Mouse (Mus musculus): ENCODE measurements around the gene Tmem106c.

The Tmem106c gene

DNA sequence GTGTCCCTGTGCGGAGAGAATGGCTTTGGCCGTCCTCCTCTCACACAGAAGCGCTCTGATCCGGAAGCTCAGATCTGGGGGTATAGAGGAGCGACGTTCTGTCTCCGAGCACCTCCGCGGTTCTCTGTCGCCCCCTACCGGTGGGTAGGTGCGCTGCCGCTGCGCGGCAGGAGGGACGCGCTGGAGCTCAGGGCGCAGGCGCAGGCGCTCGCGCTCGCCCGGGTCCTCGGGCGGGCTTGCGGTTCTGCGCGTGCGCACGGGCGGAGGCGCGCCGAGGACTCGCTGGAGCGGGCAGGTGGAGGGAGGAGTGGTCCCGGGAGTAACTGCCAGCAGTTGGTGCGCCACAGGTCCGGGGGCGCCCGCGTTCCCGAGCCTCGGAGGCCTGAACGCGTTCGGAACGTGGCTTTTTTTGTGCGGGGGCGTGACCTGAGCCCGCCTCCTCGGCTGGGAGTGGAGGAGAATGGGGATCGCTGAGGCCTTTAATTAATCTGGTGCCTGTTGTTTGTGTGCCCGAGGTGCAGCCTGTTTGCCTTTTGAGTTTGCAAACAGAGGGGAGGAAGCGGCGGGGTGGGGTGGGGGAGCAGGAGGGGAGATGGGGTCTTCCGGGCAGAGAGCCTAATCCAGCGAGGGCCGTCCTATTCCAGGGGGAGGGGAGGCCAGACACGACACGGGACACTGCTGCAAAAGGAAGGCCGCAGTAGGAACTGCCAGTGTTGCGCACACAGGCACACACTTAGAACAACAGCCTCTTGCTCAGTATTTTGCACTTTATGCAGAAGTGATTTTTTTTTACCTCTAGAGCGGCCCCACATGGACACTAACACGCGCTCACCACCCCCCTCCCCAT lies at the start of gene Tmem106c:
TSS of gene Tmem106c (plus strand) at position 212 of the 847 bp plus-strand sequence.
- peak; percentile 93 for DNase-seq (ENCODE audit: low spot score)

DNA sequence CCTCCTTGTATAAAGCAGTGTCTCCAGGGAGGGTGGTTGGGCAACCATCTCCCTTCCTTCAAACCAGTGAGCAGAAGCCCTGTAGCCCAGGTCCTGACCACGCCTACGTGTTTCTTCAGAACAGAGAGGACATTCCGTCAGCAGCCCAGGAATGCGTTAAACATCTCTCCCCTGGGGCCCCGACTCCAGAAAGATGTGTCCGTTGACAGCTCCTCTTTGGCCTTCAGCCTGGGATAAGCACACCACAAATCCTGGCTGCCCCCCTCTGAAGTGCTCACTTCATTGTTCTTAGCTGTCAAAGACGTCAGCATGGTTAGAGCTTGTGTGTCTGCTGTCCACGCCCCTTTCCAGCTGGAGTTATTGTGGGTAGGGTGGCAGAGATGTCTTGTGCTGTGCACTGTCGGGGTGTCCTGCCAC lies 49.7 kb upstream of the Tmem106c start:
- DNase-seq (ENCODE audit: low spot score) = peak; percentile 25

DNA sequence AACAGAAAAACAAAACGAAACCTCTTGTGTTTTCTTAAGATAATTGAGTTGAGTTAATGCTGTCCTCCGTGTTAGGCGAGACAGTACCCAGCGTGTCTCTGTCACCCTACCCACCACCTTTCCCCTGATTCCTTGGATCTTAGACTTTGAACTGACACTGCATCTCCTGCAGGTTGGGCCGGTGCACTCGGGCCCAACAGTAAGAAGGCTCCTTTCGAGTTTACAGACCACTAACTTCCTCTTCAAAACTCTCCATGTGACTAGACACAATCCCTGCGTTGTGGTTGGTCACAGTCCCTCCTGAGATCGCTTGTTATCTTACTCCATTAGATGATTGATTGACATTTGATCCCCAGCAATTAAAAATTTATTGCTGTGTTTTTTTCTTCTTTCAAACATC lies 46.0 kb upstream of the Tmem106c start:
- DNase-seq (ENCODE audit: low spot score) = no peak

DNA sequence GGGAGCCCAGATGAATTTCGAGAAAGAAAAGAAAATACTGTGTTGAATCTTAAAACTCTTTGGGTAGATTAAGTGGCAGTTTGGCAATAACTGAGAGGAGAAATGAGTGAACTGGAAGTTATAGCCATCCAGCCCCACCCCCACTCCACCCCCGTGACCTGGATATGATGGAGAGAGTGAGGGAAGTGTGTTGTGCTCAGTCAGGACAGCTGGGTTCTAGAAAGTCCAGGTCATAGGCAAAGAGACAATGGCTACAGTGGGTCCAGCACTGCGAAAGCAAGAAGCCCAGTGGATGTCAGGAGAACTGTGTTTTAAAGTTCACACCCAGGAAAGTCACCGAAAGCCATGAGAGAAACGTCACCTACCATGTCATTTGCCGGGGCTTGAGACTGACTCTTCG lies 44.8 kb upstream of the Tmem106c start:
- DNase-seq (ENCODE audit: low spot score) = no peak

DNA sequence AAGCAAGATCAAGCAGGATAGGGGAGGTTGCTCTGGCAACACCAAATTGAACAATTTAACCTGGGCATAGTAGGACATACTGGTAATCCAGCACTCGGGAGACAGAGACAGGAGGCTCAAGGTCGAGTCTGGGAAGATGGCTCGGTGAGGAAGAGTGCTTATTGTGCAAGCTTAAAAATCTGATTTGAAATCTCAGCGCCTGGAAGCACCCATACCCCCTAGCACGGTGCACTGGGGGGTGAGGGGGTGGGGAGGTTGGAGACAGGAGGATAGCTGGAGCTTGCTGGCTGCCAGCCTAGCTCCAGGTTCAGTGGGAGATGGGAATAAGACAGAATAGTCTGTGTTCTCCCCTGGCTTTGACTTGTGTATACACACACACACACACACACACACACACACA lies 43.7 kb upstream of the Tmem106c start:
- no peak for DNase-seq (ENCODE audit: low spot score)

DNA sequence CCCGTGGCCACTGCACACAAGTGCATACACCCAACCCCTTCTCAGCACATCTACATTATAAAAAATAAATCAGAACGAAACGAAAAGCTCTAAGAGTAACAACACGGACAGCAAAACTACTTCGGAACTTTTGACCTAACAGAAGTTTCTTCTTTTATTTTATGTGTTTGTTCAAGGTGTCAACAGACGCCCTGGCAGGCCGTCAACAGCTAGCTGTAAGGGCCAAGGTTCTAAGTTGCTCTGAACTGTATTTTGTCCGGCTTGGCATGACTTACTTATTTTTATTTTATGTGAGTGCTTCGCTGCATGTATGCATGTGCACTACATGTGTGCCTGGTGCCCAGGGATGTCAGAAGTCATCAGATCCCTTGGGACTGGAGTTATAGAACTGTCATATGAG lies 42.2 kb upstream of the Tmem106c start:
- no peak for DNase-seq (ENCODE audit: low spot score)

DNA sequence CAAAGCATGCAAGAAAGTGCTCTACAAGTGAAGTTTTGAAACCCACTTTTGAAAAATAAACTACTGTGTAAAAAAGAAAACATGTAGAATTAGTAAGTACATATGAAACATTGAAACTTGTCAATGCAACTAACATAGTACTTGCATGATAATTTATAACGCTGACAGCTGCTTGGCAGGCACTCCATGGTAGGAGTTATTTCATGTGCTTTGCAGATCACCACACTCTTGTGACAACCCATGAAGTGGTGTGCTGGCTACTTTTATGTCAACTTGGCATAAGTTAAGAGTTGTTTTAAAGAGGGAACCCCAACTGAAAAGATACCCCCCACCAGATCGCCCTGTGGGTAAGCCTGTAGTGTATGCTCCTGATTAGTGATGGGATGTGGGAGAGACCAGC lies 41.6 kb upstream of the Tmem106c start:
- DNase-seq (ENCODE audit: low spot score) = no peak

DNA sequence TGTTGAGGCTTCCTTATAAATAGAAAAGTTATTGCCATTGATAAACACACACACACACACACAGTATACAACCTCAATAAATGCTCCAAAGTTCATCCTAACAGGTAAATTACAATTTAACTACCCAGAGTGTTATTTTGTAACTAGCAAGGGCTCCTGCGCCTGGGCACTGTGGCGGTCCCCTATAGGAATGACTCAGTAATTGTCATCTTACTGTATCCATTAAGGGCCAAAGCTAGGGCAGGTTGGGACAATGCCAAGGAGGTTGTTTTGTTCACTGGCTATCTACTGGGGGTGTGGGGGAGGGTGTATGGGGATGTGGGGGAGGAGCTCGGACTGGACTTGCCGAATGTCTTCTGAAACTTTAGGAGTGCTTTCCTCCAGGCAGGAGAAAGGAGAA lies 37.0 kb upstream of the Tmem106c start:
- DNase-seq (ENCODE audit: low spot score) = no peak

DNA sequence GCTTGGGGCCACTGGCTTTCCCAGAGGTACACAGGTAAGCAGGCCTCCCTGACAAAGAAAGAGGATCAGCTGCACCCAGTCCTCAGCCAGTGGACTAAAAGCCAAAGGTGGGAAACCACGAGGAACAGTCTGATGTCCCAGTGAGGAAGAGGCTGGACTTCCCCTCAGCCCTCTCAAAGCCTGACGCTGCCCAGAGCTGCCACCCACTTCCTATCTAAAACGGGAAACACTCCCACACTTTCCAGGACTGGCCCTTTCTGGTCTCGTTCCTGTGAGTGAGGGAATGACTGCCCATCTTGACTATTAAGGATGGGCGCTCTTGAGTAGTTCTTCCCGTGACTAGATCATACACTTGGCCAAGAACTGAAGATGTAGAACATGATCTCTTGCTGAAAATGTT lies 36.2 kb upstream of the Tmem106c start:
- DNase-seq (ENCODE audit: low spot score) = no peak

DNA sequence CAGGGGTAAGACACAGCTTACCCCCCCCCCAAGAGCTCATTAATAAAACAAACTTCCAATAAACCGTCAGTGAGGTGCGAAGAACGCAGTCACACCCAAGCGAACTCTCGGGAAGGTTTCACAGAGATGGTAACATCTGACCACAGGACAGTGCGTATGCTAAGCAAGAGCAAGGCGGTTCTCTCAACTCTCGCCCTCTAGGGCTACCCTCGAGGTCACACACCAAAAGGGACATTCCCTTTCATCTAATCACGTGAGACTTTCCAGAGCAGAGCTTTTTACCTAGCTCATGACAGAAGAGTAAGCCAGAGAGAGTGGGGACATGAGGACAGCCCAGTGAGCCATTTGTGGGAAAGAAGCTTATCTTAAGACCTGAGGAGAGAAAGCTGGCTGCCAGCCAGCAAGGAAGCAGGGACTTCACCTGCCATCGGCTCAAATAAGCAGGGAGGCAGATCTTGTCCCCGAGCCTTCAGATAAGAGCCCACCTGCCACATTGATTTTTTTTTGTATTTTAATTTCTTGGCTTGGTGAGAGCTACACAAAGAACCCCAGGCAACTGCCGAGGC lies 34.7 kb upstream of the Tmem106c start:
- DNase-seq (ENCODE audit: low spot score) = no peak

DNA sequence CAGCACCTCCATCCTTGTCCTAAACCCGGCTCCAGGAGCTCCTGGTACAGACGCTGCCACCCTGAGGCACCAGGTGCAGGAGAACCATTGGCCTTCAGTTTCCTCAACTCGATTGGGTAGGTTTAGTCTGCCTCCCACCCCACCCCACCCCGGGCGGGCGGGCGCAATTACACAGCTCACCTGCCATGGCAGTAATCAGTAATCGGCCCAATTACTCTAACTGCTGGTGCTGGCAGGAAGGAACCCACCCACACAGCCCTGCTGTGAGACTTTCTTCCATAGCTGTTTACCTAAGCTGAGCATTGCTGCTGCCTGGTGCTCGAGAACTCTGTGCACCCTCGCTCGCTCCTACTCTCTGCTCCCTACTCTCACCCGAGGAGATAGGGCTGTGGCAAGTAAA lies 31.6 kb upstream of the Tmem106c start:
- no peak for DNase-seq (ENCODE audit: low spot score)

DNA sequence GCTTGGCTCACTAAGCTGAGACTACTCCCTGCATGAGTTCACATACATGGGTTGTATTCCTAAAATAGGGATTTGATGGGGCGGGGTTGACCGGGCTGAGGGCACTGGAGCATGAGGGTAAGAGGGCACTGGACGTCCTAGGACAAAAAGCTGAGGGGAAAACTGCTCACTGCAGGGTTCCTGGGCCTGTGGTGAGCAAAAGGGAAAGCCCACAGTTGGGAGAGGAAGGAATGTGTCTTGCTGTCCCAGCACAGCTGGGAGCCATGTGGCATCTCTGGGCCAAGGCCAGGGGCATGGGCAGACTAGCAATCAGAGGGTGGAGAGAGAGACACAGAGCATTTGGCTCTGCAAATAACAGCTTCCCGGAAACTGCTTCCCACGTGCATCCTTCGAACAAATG lies 25.4 kb upstream of the Tmem106c start:
- DNase-seq (ENCODE audit: low spot score) = no peak

DNA sequence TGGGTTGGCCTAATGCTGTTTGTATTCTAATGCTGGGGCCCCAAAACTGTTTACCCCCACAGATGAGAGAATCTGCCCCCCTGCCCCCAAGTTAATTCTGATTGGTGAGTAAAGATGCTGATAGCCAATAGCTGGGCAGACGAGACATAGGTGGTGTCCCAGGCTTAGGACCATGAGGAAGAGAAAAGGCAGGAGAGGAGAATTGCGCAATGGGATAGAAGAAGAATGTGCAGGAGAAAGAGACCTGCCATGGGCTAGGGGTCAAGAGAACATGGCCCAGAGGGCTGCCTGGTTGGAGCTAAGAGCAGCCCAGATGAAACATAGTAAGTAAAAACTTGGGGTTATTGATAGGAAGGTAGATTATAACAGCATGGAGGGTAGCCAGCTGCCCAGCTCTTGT lies 23.9 kb upstream of the Tmem106c start:
- no peak for DNase-seq (ENCODE audit: low spot score)

DNA sequence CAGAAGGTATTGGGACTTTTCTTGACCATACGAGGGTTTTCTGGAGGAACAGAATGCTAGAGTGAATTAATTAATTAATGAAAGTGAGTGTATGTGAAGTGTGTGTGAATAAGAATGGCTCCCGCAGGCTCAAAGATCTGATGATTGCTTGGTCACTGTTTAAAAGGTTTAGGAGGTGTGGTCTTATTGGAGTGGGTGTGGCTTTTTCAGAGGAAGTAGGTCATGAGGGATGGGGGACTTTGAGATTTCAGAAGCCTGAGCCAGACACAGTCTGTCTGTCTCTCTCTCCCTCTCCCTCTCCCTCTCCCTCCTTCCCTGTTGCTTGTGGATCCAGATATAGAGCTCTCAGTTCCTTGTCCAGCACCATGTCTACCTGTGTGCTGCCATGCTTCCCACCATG lies 22.7 kb upstream of the Tmem106c start:
- DNase-seq (ENCODE audit: low spot score) = no peak

DNA sequence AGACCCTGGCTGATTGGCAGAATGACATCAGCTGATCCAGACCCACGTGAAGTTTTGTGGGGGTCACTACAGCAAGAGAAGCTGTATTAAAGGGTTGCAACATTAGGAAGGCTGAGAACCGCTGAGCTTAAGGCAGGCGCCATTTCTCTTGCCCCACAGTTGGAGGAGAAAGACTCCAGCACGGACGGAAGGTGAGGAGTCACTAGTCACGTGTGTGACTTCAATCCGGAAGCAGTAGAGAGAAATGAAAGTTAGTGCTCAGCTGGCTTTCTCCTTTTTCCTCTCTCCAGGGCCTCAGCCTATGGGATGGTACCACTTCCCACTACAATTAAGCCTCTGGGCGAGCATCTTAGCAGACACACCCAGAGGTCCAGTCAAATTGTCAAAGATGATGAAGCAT lies 21.5 kb upstream of the Tmem106c start:
- no peak for DNase-seq (ENCODE audit: low spot score)

DNA sequence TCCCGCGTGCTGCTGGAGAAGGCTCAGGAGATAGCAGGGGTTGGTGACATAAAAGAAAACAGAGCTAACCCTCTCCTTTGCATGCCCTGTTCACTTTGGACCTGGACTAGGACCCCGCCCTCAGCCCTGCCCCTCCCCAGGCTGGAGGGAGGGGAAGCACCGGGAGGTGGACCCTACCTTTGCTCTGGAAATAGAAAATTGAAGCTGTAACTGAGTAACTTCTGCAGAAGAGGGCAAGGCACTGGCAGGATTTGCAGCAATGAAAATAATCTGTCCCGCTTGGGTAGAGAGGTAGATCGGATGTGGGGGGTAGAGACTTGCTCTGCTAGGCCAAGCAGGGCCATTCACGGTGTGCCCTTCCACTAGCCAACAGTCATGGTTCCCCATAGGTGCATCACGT lies 20.6 kb upstream of the Tmem106c start:
- no peak for DNase-seq (ENCODE audit: low spot score)

DNA sequence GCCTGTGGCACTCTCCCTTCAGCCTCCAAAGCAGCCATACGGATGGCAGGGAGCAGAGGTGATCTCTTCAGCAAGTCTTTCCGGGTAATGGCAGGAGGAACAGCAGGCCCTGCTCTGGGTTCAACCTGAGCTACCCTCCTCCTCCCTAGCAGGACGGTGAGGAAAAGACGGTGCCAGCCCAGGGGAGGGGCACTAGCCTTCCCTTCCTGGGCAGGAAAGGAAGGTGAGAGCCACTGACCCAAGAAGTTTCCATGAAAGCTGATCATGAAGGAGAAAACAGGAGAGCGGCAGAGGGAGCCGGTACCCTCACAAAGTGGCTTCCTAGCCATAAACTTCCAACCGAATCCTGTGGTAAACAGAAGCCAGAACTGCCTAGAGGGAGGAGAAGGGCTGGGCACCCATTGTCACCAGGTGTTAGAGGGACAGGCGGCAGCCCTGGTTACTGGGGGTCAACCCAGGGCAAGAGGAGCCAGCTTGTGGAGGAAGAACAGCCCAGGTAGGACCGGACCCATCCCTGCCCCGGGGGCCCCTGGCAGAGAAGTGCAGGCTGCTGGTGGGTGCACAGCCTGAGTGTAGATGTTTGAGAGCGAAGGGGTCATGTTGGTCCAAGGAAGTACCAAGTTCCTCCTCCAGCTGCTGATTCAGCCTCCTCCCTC lies 19.0 kb upstream of the Tmem106c start:
- no peak for DNase-seq (ENCODE audit: low spot score)

DNA sequence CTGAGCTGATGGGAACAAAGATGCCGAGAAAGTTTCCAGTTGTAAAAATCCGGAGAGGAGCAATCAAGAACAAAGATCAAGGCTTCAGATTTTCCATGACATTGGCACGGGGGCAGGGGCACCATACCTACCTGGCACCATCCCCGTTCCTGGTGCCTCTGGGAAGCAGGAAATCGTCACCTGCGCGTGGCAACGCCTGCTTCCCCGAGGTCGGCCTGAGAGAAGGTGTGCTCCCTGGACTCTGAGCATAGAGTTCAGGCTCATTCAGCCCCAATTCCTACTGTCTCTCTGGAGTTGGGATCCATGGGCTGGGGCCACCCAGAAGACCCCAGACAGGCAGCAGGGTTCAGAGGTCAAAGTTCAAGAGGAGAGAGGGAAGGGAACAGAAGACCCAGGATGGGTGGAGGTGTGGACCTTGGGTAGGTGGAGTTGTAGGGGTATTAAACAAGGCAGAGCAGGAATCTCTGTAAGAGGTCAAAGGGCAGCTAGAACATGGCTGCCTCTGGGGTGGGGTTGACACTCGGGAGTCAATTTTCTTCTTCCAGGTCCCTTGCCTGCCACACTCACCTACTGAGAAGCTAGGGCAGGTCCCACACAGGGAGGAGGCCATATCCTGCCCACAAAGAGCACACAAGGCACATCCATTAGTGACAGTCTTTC lies 18.2 kb upstream of the Tmem106c start:
- DNase-seq (ENCODE audit: low spot score) = no peak

DNA sequence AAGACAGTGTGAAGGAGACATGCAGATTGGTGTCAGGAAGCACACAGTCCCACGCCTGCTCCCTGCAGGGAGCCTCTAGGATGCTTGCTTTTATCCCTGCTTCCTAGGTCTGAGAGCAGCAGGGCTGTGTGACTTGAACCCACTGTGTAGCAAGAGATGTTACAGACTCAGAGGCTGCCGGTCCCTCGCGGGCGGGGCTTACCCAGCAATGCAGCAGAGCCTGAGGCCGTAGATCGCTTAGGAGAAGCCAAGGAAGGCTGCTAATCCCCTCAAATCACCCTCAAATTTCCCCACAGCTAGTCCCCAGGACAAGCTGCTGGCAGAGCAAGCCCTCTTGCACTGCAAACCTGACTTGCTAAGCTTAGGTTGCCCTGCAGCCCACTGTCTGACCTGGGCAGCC lies 15.3 kb upstream of the Tmem106c start:
- no peak for DNase-seq (ENCODE audit: low spot score)

DNA sequence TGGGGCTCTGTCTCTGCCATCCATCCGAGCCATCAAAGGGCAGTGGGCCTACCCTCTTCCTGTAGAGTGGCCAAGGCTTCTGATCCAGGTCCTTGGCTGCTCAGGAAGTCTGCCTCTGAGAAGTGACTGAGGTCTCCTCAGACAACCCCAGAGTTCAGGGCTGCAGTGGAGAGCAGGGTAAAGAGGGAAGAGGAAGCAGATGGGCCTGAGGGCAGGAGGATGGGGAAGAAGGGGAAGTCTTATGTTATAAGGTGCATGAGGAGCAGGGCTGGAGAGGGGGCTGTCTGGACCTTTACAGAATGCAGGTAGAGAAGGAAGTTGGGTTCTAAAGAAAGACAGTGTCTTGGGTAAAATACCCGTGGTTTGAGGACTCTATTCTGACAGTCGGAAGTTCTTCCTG lies 14.3 kb upstream of the Tmem106c start:
- no peak for DNase-seq (ENCODE audit: low spot score)

DNA sequence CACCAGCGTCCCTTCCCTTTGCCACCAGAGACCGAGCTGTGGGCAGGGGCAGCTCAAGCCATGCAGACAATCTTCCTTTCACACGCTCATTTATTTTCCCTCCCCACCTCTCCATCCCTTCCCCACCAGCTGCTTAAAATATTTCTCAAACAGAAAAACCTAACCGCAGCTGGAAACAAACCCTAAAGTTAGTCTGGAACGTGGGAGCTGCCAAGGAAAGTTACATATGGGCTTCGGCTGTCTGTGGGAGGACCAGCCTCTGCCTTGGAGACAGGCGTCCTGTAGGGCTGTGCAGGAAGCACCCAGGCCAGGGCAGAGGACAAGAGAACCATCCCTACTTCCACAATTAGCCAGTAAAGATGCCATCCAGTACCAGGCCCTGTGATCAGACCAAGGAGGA lies 13.8 kb upstream of the Tmem106c start:
- no peak for DNase-seq (ENCODE audit: low spot score)

DNA sequence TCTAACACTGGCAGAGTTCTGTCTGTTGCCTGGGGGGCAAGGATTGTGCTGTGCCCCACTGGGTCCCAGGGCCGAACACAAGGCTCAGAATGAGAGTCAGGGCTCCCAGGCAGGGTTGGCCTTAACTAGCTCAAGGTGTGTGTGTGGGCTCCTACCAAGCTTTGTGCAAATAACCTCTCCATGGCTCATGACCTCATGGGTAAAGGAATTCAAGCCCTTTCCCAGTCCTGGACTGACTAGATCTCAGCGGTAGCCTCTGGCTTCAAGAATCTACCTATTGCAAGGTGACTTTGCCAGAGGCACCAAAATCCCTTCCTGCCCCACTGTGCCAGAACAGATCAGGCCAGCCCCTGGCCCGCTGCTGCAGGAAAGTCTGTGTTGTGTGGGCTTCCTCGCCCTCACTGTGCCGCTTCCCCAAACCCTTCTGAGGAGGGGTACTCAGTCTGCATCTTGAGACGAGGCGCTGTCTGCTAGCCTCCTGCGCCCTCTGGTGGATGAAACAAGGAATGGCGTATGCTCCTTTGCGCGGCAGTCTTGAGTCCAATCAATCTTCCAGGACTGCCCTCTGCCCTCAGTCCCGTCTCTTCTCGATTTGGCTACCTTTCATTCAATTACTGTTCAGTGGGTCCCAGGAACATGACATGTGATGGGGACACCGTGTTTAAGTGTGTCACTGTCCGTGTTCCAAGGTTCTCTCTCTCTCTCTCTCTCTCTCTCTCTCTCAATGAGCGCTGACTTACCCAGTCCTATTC lies 11.7 kb upstream of the Tmem106c start:
- DNase-seq (ENCODE audit: low spot score) = peak; percentile 55
